ENCODE assay signal across 8 mouse cellular contexts in the genomic region with DNA sequence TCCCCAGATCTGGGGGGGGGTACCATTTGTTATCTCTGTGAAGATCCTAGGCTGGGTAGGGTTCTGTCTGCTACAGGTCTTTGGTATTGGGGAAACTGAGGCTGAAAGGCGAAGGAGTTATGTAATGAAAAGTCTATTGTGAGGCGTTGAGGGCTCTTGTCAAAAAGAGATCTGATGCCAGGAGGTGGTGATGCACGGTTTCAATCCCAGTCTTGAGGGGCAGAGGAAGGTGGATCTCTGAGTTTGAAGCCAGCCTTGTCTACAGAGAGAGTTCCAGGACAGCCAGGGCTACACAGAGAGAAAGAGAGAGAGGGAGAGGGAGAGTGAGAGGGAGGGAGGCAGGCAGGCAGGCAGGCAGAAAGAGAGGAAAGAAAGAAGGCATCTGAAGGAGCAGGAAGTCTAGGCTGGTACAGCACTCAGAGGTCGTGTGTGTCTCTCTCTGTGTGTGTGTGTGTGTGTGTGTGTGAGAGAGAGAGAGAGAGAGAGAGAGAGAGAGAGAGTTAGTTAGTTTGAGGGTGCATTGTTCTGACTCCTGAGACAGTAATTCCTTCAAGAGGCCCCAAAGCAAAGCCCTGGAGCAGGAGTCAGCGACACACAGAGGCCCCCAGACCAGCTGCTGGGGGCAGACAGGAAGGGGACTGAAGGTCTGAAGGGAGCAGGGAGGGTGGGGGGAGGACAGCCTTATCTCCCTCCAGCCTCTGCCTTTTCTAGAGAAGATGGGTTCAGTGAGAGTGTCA. TPM values are rescaled to one million over a fixed set of nuclear protein-coding genes. Genes with fewer than 3 reads are reported as not detected.
A peak's percentile ranks its signal among the peaks of the same experiment; 100 is the strongest.
DNase-seq lines count a peak whose midpoint lies in the region; ATAC-seq lines count a peak whose summit lies in the region.

No protein-coding gene starts in this region.

- peak overlapping the region; percentile 5; the same call in 1 of the 2 replicates for H3K9ac ChIP-seq in kidney, embryonic 16.5 days (replicated peaks; ENCODE audit: low read length)
- 0 out of 2 replicates have a peak overlapping the region, but pooled peaks have one; percentile 82 for H3K9ac ChIP-seq in hindbrain, embryonic 14.5 days
- H3K9ac ChIP-seq in midbrain, embryonic 16.5 days (ENCODE audit: low read depth, low read length), result peak overlapping the region; percentile 15; the same call in 1 of the 2 replicates

- H3K9me3 ChIP-seq in kidney, embryonic 16.5 days (ENCODE audit: low read length), result no peaks in the 10 kb centered on the region
- no peaks in the 10 kb centered on the region for H3K9me3 ChIP-seq in hindbrain, embryonic 14.5 days (ENCODE audit: control insufficient read depth, low read length)
- no peaks in the 10 kb centered on the region for H3K9me3 ChIP-seq in midbrain, embryonic 16.5 days (replicated peaks; ENCODE audit: control insufficient read depth, low read length, poor library complexity, severe bottlenecking)

- no peaks in the 10 kb centered on the region for H3K36me3 ChIP-seq in kidney, embryonic 16.5 days (ENCODE audit: insufficient read depth, low read length)
- no peaks in the 10 kb centered on the region for H3K36me3 ChIP-seq in hindbrain, embryonic 14.5 days (replicated peaks; ENCODE audit: control insufficient read depth, insufficient read depth)
- H3K36me3 ChIP-seq in midbrain, embryonic 16.5 days (ENCODE audit: control insufficient read depth, insufficient read depth, low read length), result no peaks in the 10 kb centered on the region

- DNase-seq in kidney, adult 9 months, result no peak
- DNase-seq in hindbrain, embryonic 14.5 days (ENCODE audit: low spot score), result no peak
- DNase-seq in ovary, postnatal 10 days (ENCODE audit: low spot score), result no peak
- DNase-seq in frontal cortex, postnatal 25 days (ENCODE audit: low spot score in 2 of 2), result no peak
- DNase-seq in frontal cortex, postnatal 10 days (ENCODE audit: low spot score in 2 of 2), result no peak

- WGBS in kidney, embryonic 16.5 days, result 41% methylated on average over 5 of the region's 5 CpGs
- WGBS in hindbrain, embryonic 14.5 days, result 38% methylated on average over 5 of the region's 5 CpGs
- 41% methylated on average over 5 of the region's 5 CpGs for WGBS in midbrain, embryonic 16.5 days

- H3K27me3 ChIP-seq in kidney, embryonic 16.5 days (ENCODE audit: insufficient read depth, low read length), result no peaks in the 10 kb centered on the region
- H3K27me3 ChIP-seq in hindbrain, embryonic 14.5 days (ENCODE audit: control insufficient read depth, insufficient read depth, low read length), result no peaks in the 10 kb centered on the region
- H3K27me3 ChIP-seq in midbrain, embryonic 16.5 days (ENCODE audit: control insufficient read depth, insufficient read depth, low read depth, low read length), result no peaks in the 10 kb centered on the region

- H3K4me3 ChIP-seq in kidney, embryonic 16.5 days (ENCODE audit: low read length), result no peak overlapping the region
- H3K4me3 ChIP-seq in brown adipose tissue, adult 24 weeks (ENCODE audit: insufficient read depth, low read depth, low read length), result no peak overlapping the region
- H3K4me3 ChIP-seq in hindbrain, embryonic 14.5 days (replicated peaks; ENCODE audit: low read length), result no peak overlapping the region
- no peak overlapping the region for H3K4me3 ChIP-seq in midbrain, embryonic 16.5 days (ENCODE audit: low read depth, low read length)

- H3K27ac ChIP-seq in kidney, embryonic 16.5 days (ENCODE audit: low read length), result no peak overlapping the region
- peak overlapping the region; percentile 99 for H3K27ac ChIP-seq in brown adipose tissue, adult 24 weeks (replicated peaks; ENCODE audit: low read depth, low read length)
- H3K27ac ChIP-seq in hindbrain, embryonic 14.5 days, result no peak overlapping the region
- no peak overlapping the region for H3K27ac ChIP-seq in midbrain, embryonic 16.5 days (ENCODE audit: low read length)

- no peak for ATAC-seq in kidney, embryonic 16.5 days (ENCODE audit: low FRiP score, low TSS enrichment)
- ATAC-seq in hindbrain, embryonic 14.5 days (ENCODE audit: low FRiP score), result no peak
- no peak for ATAC-seq in midbrain, embryonic 16.5 days

- peaks cover 76% of the 10 kb centered on the region for H3K4me1 ChIP-seq in kidney, embryonic 16.5 days (ENCODE audit: insufficient read depth, low read length)
- peaks cover 68% of the 10 kb centered on the region for H3K4me1 ChIP-seq in brown adipose tissue, adult 24 weeks (ENCODE audit: control insufficient read depth, insufficient read depth, insufficient read length, low read length)
- peaks cover 72% of the 10 kb centered on the region for H3K4me1 ChIP-seq in hindbrain, embryonic 14.5 days (replicated peaks; ENCODE audit: control insufficient read depth, insufficient read depth, low read length)
- peaks cover 66% of the 10 kb centered on the region for H3K4me1 ChIP-seq in midbrain, embryonic 16.5 days (ENCODE audit: control insufficient read depth, insufficient read depth, low read length)

- no peak overlapping the region for H3K4me2 ChIP-seq in kidney, embryonic 16.5 days (replicated peaks; ENCODE audit: low read depth, low read length)
- no peak overlapping the region for H3K4me2 ChIP-seq in hindbrain, embryonic 14.5 days (replicated peaks)
- H3K4me2 ChIP-seq in midbrain, embryonic 16.5 days (ENCODE audit: low read length), result no peak overlapping the region; the same call in 1 of the 2 replicates

RNA-seq across cellular contexts. Expression of a gene that starts 4.4 kb away (rescaled TPM):
- 16.9 and 20.2 TPM in 2 replicates for polyA plus RNA-seq in kidney, embryonic 16.5 days (2015; fragmentation: Nextera tagmentation; extraction: Ambion mirVana)
- polyA plus RNA-seq in brown adipose tissue, adult 24 weeks (2012; ENCODE audit: insufficient read depth, insufficient read length, missing spikeins), result 34.8 and 50.0 TPM in 2 replicates
- 20.4 and 22.4 TPM in 2 replicates for polyA plus RNA-seq in hindbrain, embryonic 14.5 days (2014; fragmentation: Nextera tagmentation; extraction: Ambion mirVana)
- 21.6 and 22.5 TPM in 2 replicates for polyA plus RNA-seq in midbrain, embryonic 16.5 days (2015; fragmentation: Nextera tagmentation; extraction: Ambion mirVana)

Comparison
In these comparisons a context has a peak if more than half of its experiments do, and no peak if none do; other contexts are left out.
1. H3K9ac ChIP-seq: peak in every context shown above with its lines; median percentile 82 in hindbrain, embryonic 14.5 days; 15 in midbrain, embryonic 16.5 days; 5 in kidney, embryonic 16.5 days.